Mouse (Mus musculus): Measurements from ENCODE around the gene Cldn12. TPM values are rescaled to one million over a fixed set of nuclear protein-coding genes. Genes with fewer than 3 reads are reported as not detected.

Gene Cldn12
- polyA plus RNA-seq, 1 experiment from 2014 or later, result 25.7 TPM

DNA sequence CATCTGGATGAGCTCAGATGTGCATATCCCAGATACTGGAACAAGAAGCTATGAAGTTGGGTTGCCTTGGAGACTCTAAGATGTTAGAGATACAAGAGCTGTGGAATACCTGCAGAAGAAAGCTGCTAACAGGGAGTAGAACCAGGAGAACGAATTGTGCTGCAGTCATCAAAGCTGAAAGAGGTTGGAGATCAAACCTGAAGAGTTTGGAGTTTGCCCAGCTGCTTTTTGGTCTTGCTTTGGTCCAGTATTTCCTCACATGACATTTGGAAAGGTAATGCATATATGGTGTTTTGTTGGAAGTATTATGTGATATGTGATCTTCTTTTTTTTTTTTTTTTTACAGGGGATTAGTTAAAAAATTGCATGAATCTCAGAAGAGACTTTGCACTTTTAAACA lies 21.4 kb upstream of the Cldn12 start:
- H3K4me2 ChIP-seq (replicated peaks; ENCODE audit: low read depth, low read length), result no peak overlapping the region
- WGBS, result 97% methylated on average over 1 of the region's 1 CpGs
- H3K4me1 ChIP-seq (replicated peaks; ENCODE audit: control insufficient read depth, insufficient read depth, low read length), result no peaks in the 10 kb centered on the region
- 0 out of 2 replicates have a peak, but pooled peaks cover 2% of the 10 kb centered on the region for H3K36me3 ChIP-seq (ENCODE audit: control insufficient read depth, insufficient read depth, low read length)
- H3K9me3 ChIP-seq (ENCODE audit: control insufficient read depth, low read length), result no peaks in the 10 kb centered on the region
- H3K27me3 ChIP-seq (ENCODE audit: control insufficient read depth, insufficient read depth, low read length), result no peaks in the 10 kb centered on the region
- no peak overlapping the region for H3K4me3 ChIP-seq (ENCODE audit: low read depth, low read length)
- no peak for DNase-seq (ENCODE audit: low spot score)
- no peak overlapping the region for H3K9ac ChIP-seq (ENCODE audit: low read depth, low read length)
- no peak for ATAC-seq (ENCODE audit: low FRiP score)
- H3K27ac ChIP-seq (ENCODE audit: low read depth, low read length), result no peak overlapping the region

GRCm38 (mm10) chr5:5533656-5534420 lies 19.1 kb upstream of the Cldn12 start:
- ATAC-seq (ENCODE audit: low FRiP score) (no peak), DNase-seq (ENCODE audit: low spot score) (no peak)
- no peak overlapping the region for H3K4me3 ChIP-seq (ENCODE audit: low read depth, low read length)
- no peak overlapping the region for H3K4me2 ChIP-seq (replicated peaks; ENCODE audit: low read depth, low read length)
- no peaks in the 10 kb centered on the region for H3K9me3 ChIP-seq (ENCODE audit: control insufficient read depth, low read length)
- H3K36me3 ChIP-seq (ENCODE audit: control insufficient read depth, insufficient read depth, low read length), result 0 out of 2 replicates have a peak, but pooled peaks cover 2% of the 10 kb centered on the region
- H3K27ac ChIP-seq (ENCODE audit: low read depth, low read length), result no peak overlapping the region
- WGBS, result 88% methylated on average over 3 of the region's 3 CpGs
- H3K27me3 ChIP-seq (ENCODE audit: control insufficient read depth, insufficient read depth, low read length), result no peaks in the 10 kb centered on the region
- H3K4me1 ChIP-seq (replicated peaks; ENCODE audit: control insufficient read depth, insufficient read depth, low read length), result no peaks in the 10 kb centered on the region
- H3K9ac ChIP-seq (ENCODE audit: low read depth, low read length), result no peak overlapping the region

DNA sequence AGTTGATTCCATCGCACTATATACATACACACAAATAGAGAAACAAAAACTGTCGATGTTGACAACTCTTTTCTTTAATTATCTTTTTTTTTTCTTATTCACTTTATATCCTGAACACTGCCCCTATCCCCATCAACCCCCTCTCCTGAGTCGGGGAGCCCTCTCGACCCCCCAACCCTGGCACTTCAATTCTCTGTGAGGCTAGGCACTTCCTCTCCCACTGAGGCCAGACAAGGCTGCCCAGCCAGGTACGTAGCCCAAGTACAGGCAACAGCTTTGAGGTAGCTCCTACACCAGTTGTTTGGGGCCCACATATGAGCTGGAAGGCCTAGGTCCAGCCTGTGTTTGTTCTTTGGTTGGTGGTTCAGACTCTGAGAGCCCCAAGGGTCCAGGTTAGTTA lies 653 bp upstream of the Cldn12 start:
- no peak overlapping the region for H3K4me3 ChIP-seq (ENCODE audit: low read depth, low read length)
- H3K27ac ChIP-seq (ENCODE audit: low read depth, low read length), result no peak overlapping the region
- DNase-seq (ENCODE audit: low spot score) (no peak), ATAC-seq (ENCODE audit: low FRiP score) (no peak)
- WGBS, result 80% methylated on average over 5 of the region's 5 CpGs
- H3K27me3 ChIP-seq (ENCODE audit: control insufficient read depth, insufficient read depth, low read length), result no peaks in the 10 kb centered on the region
- no peaks in the 10 kb centered on the region for H3K36me3 ChIP-seq (ENCODE audit: control insufficient read depth, insufficient read depth, low read length)
- no peak overlapping the region for H3K4me2 ChIP-seq (replicated peaks; ENCODE audit: low read depth, low read length)
- H3K9me3 ChIP-seq (ENCODE audit: control insufficient read depth, low read length), result no peaks in the 10 kb centered on the region
- no peak overlapping the region for H3K9ac ChIP-seq (ENCODE audit: low read depth, low read length)
- no peaks in the 10 kb centered on the region for H3K4me1 ChIP-seq (replicated peaks; ENCODE audit: control insufficient read depth, insufficient read depth, low read length)

- H3K36me3 ChIP-seq (ENCODE audit: control insufficient read depth, insufficient read depth, low read length), result no peaks in the 10 kb centered on the region
- H3K9ac ChIP-seq (ENCODE audit: low read depth, low read length), result no peak overlapping the region
- H3K4me3 ChIP-seq (ENCODE audit: low read depth, low read length), result no peak overlapping the region
- ATAC-seq (ENCODE audit: low FRiP score) (no peak), DNase-seq (ENCODE audit: low spot score) (no peak)
- no peaks in the 10 kb centered on the region for H3K27me3 ChIP-seq (ENCODE audit: control insufficient read depth, insufficient read depth, low read length)
- no peak overlapping the region for H3K27ac ChIP-seq (ENCODE audit: low read depth, low read length)
- H3K4me2 ChIP-seq (replicated peaks; ENCODE audit: low read depth, low read length), result no peak overlapping the region
- H3K4me1 ChIP-seq (replicated peaks; ENCODE audit: control insufficient read depth, insufficient read depth, low read length), result peaks cover 4% of the 10 kb centered on the region; the same call in 1 of the 2 replicates
- H3K9me3 ChIP-seq (ENCODE audit: control insufficient read depth, low read length), result no peaks in the 10 kb centered on the region
- 87% methylated on average over 3 of the region's 3 CpGs for WGBS
Measured at GRCm38 (mm10) chr5:5511401-5511800, 3.4 kb downstream of the Cldn12 start.

DNA sequence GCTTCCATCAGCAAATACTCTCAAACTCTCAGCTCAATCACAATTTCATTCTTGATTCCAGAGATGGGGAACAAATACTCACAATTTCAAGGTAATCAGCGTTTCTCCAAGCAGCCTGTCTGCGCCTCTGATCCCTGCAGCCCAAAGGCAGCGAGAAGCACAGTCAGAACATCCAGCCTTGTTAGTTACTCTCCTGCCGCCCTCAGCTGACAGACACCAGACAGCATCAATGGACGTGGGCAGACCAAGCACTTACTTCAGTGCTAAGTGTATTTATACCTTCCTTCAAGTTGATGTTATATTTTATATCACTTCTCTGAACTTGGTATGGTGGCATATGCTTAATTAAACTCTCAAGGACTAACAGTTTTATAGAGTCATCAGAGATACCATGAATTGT lies 3.8 kb downstream of the Cldn12 start:
- Histone ChIP-seq H3K4me1 (replicated peaks; ENCODE audit: control insufficient read depth, insufficient read depth, low read length) (peaks cover 4% of the 10 kb centered on the region; the same call in 1 of the 2 replicates), H3K9me3 (ENCODE audit: control insufficient read depth, low read length) (no peaks in the 10 kb centered on the region), H3K4me3 (ENCODE audit: low read depth, low read length) (no peak overlapping the region), H3K27me3 (ENCODE audit: control insufficient read depth, insufficient read depth, low read length) (no peaks in the 10 kb centered on the region), H3K4me2 (replicated peaks; ENCODE audit: low read depth, low read length) (no peak overlapping the region), H3K36me3 (ENCODE audit: control insufficient read depth, insufficient read depth, low read length) (no peaks in the 10 kb centered on the region), H3K9ac (ENCODE audit: low read depth, low read length) (no peak overlapping the region), H3K27ac (ENCODE audit: low read depth, low read length) (no peak overlapping the region)
- DNase-seq (ENCODE audit: low spot score) (no peak), ATAC-seq (ENCODE audit: low FRiP score) (no peak)
- 67% methylated on average over 5 of the region's 5 CpGs for WGBS

DNA sequence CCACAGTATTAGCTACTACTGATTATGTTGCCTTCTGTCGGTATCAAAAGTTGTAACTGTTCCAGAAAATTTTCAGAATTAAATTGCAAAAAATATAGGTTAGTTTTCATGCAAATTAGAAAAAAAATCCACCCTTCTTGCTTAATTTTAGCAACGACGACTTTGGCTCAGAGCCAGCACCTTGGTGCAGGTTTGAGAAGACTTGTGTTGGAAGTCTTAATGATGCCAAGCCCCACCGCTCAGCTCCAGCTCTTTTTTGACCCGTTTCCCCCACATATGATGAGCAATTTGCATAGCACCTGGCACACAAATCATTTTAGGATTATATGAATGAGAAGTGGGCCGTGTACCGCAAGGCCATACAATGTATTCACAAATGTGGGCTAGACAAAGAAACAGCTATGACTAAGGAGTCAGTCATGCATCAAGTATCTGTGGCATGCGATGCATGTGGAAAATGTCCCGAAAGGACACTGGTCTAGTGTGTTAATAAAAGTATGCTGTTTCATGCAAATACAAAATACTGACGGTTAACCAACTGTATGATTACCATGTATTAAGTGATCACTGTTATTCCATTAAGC lies 4.4 kb downstream of the Cldn12 start:
- H3K4me1 ChIP-seq (replicated peaks; ENCODE audit: control insufficient read depth, insufficient read depth, low read length), result peaks cover 4% of the 10 kb centered on the region; the same call in 1 of the 2 replicates
- no peaks in the 10 kb centered on the region for H3K36me3 ChIP-seq (ENCODE audit: control insufficient read depth, insufficient read depth, low read length)
- H3K27ac ChIP-seq (ENCODE audit: low read depth, low read length), result no peak overlapping the region
- 63% methylated on average over 10 of the region's 10 CpGs for WGBS
- H3K27me3 ChIP-seq (ENCODE audit: control insufficient read depth, insufficient read depth, low read length), result no peaks in the 10 kb centered on the region
- H3K4me2 ChIP-seq (replicated peaks; ENCODE audit: low read depth, low read length), result no peak overlapping the region
- no peak overlapping the region for H3K4me3 ChIP-seq (ENCODE audit: low read depth, low read length)
- no peak for ATAC-seq (ENCODE audit: low FRiP score)
- no peak for DNase-seq (ENCODE audit: low spot score)
- H3K9me3 ChIP-seq (ENCODE audit: control insufficient read depth, low read length), result no peaks in the 10 kb centered on the region
- H3K9ac ChIP-seq (ENCODE audit: low read depth, low read length), result no peak overlapping the region

- Histone ChIP-seq H3K4me3 (ENCODE audit: low read depth, low read length) (no peak overlapping the region), H3K9me3 (ENCODE audit: control insufficient read depth, low read length) (no peaks in the 10 kb centered on the region), H3K4me2 (replicated peaks; ENCODE audit: low read depth, low read length) (0 out of 2 replicates have a peak overlapping the region, but pooled peaks have one; percentile 11), H3K27ac (ENCODE audit: low read depth, low read length) (peak overlapping the region; percentile 42; the same call in 1 of the 2 replicates), H3K4me1 (replicated peaks; ENCODE audit: control insufficient read depth, insufficient read depth, low read length) (peaks cover 4% of the 10 kb centered on the region; the same call in 1 of the 2 replicates), H3K27me3 (ENCODE audit: control insufficient read depth, insufficient read depth, low read length) (no peaks in the 10 kb centered on the region), H3K36me3 (ENCODE audit: control insufficient read depth, insufficient read depth, low read length) (no peaks in the 10 kb centered on the region), H3K9ac (ENCODE audit: low read depth, low read length) (no peak overlapping the region)
- ATAC-seq (ENCODE audit: low FRiP score), result peak; percentile 33
- no peak for DNase-seq (ENCODE audit: low spot score)
- WGBS, result 77% methylated on average over 10 of the region's 10 CpGs
Measured at GRCm38 (mm10) chr5:5508231-5508630, 6.5 kb downstream of the Cldn12 start.

- no peaks in the 10 kb centered on the region for H3K36me3 ChIP-seq (ENCODE audit: control insufficient read depth, insufficient read depth, low read length)
- no peaks in the 10 kb centered on the region for H3K27me3 ChIP-seq (ENCODE audit: control insufficient read depth, insufficient read depth, low read length)
- WGBS, result 35% methylated on average over 20 of the region's 20 CpGs
- H3K4me1 ChIP-seq (replicated peaks; ENCODE audit: control insufficient read depth, insufficient read depth, low read length), result peaks cover 4% of the 10 kb centered on the region; the same call in 1 of the 2 replicates
- no peaks in the 10 kb centered on the region for H3K9me3 ChIP-seq (ENCODE audit: control insufficient read depth, low read length)
- H3K27ac ChIP-seq (ENCODE audit: low read depth, low read length), result peak overlapping the region; percentile 42; the same call in 1 of the 2 replicates
- peak; percentile 87 for ATAC-seq (ENCODE audit: low FRiP score)
- H3K4me2 ChIP-seq (replicated peaks; ENCODE audit: low read depth, low read length), result peak overlapping the region; percentile 11; the same call in 1 of the 2 replicates
- H3K4me3 ChIP-seq (ENCODE audit: low read depth, low read length), result no peak overlapping the region
- H3K9ac ChIP-seq (ENCODE audit: low read depth, low read length), result no peak overlapping the region
- peak; percentile 82 for DNase-seq (ENCODE audit: low spot score)
Measured at GRCm38 (mm10) chr5:5507701-5508225, 7.0 kb downstream of the Cldn12 start.

All from hindbrain, embryonic 11.5 days (tissue).